Mouse (Mus musculus): ENCODE data around the gene Lsm4.

DNA sequence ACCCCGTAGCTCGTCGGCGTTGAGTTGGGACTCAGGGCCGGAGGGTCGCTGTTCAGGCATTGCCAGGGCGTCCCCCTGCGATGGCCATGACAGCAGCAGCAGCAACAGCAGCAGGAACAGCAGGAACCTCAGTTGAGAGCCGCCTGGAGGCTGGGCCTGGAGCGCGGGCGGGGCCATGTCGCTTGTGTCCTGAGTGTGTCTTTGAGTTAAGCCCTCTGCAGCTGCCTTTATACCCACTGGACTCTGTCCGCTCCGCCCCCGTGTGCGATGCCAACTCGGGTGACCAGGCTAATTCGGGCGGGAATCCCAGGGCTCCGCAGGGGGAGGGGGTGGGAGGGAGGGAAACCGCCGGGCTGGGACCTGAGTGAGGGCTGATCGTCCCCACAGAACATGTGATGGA, 41.6 kb upstream of the Lsm4 start:
- TF ChIP-seq CTCF (IDR thresholded peaks at IDR 0.05; ENCODE audit: control insufficient read depth, insufficient read depth, insufficient replicate concordance, low read depth, low read length) (no peak), POLR2A (IDR thresholded peaks at IDR 0.05; ENCODE audit: control insufficient read depth, low read depth, low read length) (no peak)

All from testis, adult 2 months (tissue).